Mouse (Mus musculus): Measurements from ENCODE around the gene Ncdn. TPM values are rescaled to one million over a fixed set of nuclear protein-coding genes. Genes with fewer than 3 reads are reported as not detected.

Gene Ncdn
- polyA plus RNA-seq, 1 experiment, result 13.1 TPM

DNA sequence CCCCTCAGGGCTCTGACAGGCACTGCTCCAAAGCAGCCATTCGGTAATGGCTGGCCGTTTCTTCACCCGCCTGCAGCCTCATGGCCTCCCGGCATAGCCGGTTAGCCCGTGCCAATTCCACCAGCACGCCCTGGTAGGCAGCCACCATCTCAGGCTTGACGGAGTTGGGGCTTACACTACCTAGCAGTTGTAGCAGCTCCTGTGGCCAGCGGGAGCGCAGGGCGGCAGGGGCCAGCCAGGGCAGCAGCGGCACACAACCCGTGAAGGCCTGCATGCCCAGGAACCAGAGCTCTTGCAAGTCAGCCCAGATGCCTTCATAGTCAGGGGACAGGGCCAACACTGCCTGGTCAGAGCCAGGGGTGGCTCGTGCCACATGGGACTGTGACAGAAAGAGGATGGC lies 8.4 kb downstream of the Ncdn start:
- TF ChIP-seq POLR2A (IDR thresholded peaks at IDR 0.05; ENCODE audit: borderline replicate concordance, low read depth, low read length) (no peak), CTCF (IDR thresholded peaks at IDR 0.05; ENCODE audit: low read depth, low read length) (no peak)
- H3K4me3 ChIP-seq (ENCODE audit: insufficient read depth, low read length), result no peak overlapping the region
- no peaks in the 10 kb centered on the region for H3K4me1 ChIP-seq (ENCODE audit: control insufficient read depth, insufficient read depth, low read length)
- no peak overlapping the region for H3K27ac ChIP-seq (ENCODE audit: insufficient read depth, low read depth, low read length)

DNA sequence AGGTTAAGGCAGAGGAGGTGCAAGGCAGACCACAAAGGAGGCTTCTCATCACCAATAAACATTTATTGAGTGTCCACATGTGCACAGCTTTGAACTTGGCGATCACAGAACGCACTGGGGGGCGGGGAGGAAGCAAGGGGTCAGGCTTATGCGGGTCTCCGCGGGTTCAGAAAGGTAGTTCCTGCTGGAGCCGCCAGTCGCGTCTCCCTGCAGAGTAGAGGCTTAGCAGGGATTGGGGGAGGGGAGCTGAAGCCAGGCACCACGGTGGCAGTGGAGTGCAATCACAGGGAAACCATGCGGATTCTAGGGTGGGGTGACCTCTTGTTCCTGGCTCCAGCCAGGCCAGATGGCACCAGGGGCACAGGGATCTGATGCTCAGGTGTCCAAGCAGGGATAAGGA lies 9.5 kb downstream of the Ncdn start:
- TF ChIP-seq CTCF (IDR thresholded peaks at IDR 0.05; ENCODE audit: low read depth, low read length), result no peak
- TF ChIP-seq POLR2A (IDR thresholded peaks at IDR 0.05; ENCODE audit: borderline replicate concordance, low read depth, low read length), result no peak
- Histone ChIP-seq H3K4me3 (ENCODE audit: insufficient read depth, low read length) (no peak overlapping the region), H3K4me1 (ENCODE audit: control insufficient read depth, insufficient read depth, low read length) (no peaks in the 10 kb centered on the region), H3K27ac (ENCODE audit: insufficient read depth, low read depth, low read length) (no peak overlapping the region)

DNA sequence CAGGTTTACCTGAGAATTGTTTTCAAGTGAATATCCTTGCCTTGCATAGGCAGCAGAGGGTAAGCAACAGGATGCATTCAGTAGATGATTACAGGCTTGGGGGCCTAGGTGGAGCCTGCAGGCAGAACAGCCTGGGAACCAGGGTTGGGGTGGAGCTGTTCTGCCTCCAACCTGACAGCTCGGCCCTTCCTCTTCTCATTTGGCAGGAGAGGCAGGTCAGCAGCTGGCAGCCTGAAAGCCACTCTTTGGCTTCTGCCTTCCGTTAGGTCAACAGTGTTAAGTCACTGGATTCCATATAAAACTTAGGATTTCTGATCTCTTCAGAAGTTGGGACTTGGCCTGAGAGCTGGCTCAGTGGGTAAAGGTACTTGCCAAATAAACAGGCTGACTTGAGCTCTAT lies 10.3 kb downstream of the Ncdn start:
- H3K4me3 ChIP-seq (ENCODE audit: insufficient read depth, low read length), result no peak overlapping the region
- H3K4me1 ChIP-seq (ENCODE audit: control insufficient read depth, insufficient read depth, low read length), result no peaks in the 10 kb centered on the region
- H3K27ac ChIP-seq (ENCODE audit: insufficient read depth, low read depth, low read length), result no peak overlapping the region
- TF ChIP-seq CTCF (IDR thresholded peaks at IDR 0.05; ENCODE audit: low read depth, low read length) (no peak), POLR2A (IDR thresholded peaks at IDR 0.05; ENCODE audit: borderline replicate concordance, low read depth, low read length) (no peak)

DNA sequence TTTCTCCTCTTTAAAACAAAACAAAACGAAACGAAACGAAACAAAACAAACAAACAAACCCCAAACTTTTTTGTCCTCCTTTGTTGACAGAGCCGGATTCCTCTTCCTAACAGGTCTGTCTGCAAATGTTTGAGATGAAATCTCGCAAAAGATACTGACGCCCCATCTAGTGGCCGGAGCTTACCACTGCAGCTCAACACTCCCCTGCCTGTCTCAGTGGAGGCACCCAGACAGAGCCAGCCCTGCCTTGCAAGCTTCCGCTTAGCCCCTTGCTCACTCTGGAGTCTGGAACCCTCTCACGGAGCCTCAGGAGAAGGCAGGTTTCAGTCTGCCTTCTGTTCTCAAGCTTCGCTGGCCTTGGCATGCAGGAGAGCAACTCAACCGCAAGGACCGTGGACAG lies 11.8 kb downstream of the Ncdn start:
- Histone ChIP-seq H3K27ac (ENCODE audit: insufficient read depth, low read depth, low read length) (no peak overlapping the region), H3K4me1 (ENCODE audit: control insufficient read depth, insufficient read depth, low read length) (no peaks in the 10 kb centered on the region), H3K4me3 (ENCODE audit: insufficient read depth, low read length) (no peak overlapping the region)
- peak; percentile 70 for TF ChIP-seq CTCF (IDR thresholded peaks at IDR 0.05; ENCODE audit: low read depth, low read length)
- no peak for TF ChIP-seq POLR2A (IDR thresholded peaks at IDR 0.05; ENCODE audit: borderline replicate concordance, low read depth, low read length)

DNA sequence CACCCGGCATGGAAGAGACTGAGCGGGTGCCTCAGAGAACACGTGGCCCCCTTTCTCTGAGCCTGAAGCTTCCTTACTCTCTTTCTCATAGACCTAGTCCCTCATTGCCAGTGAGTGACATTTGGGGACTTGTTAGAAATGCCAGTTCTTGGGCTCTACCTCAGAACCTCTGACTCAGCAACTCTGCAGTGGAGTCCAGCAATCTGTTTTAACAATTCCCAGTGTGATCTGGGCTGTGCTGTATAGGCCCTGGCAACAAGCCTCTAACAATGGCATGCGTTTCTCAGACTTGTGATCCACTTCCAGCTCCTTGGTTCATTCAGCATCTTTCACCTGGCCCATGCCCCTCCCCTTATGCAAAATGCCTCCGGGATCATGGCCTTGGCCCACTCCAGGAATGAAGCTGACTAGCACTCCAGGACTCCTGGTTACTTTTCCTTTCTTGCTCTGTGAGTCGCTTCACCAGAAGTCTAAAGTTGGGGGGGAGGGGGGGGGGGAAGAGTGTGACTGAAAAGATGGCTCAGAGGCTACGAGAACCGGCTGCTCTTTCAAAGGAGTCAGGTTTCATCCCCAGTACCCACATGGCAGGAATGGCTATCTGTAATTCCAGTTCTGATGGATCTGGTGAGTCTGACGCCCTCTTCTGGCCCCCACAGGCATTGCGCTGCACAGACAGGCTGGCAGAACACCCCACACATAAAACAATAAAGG lies 13.1 kb downstream of the Ncdn start:
- H3K27ac ChIP-seq (ENCODE audit: insufficient read depth, low read depth, low read length), result no peak overlapping the region
- no peaks in the 10 kb centered on the region for H3K4me1 ChIP-seq (ENCODE audit: control insufficient read depth, insufficient read depth, low read length)
- no peak overlapping the region for H3K4me3 ChIP-seq (ENCODE audit: insufficient read depth, low read length)
- peak; percentile 51; the same call in 1 of the 2 replicates for TF ChIP-seq CTCF (IDR thresholded peaks at IDR 0.05; ENCODE audit: low read depth, low read length)
- TF ChIP-seq POLR2A (IDR thresholded peaks at IDR 0.05; ENCODE audit: borderline replicate concordance, low read depth, low read length), result no peak

DNA sequence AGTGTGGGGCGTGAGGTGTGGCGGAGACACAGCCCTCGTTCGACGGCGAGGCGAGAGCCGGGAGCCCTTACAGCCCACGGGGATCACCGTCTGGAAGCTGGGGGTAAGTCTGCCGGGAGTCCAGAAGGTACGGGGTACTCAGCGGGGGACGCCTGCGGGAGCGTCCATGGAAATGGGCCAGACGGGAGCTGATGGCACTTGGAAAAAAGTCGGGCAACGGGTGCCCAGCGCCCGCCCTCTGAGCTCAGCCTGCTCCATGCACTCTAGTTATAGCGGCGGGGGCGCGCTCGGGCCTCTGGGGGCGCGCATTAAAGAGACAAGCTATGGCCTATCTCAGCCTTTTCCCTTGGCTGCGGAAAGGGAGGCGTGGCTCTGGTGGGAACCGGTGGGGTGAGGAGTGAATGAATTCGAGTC lies 17.2 kb downstream of the Ncdn start, which contains the start of gene Tfap2e:
TSS of gene Tfap2e (minus strand) at position 240 of the 414 bp plus-strand sequence.
- no peaks in the 10 kb centered on the region for H3K4me1 ChIP-seq (ENCODE audit: control insufficient read depth, insufficient read depth, low read length)
- H3K27ac ChIP-seq (ENCODE audit: insufficient read depth, low read depth, low read length), result no peak within 1 kb of the TSS
- no peak for TF ChIP-seq POLR2A (IDR thresholded peaks at IDR 0.05; ENCODE audit: borderline replicate concordance, low read depth, low read length)
- peak within 1 kb of the TSS; percentile 8; the same call in 1 of the 2 replicates for H3K4me3 ChIP-seq (ENCODE audit: insufficient read depth, low read length)

DNA sequence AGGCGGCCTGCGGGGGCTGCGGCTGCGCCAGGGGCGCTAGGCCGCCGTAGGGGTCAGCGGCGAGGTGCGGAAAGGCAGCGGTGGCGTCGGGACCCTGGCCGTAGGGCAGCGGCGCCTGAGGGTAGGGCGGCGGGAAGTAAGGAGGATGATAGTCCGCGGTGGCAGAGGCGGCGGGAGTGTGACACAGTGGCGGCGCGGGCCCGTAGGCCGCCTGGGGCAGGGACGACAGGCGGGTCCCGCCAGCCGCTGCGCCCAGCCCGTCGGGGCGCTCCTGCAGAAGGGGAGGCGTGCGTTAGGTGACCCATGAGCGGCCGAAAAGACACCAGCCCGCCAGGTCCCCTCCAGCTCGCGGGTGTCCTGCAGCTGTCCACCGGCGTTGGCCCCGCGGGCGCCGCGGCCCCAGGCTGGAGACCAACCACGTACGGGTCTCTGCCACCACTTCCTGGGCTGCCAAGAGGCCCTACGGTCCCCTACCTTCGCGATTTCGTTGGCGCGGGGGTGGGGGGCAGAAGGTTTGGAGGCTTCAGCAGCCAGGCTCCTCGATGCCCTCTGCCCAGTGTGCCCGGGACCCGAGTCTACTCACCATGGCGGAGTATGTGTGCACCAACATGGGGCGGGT lies 17.7 kb downstream of the Ncdn start:
- Histone ChIP-seq H3K27ac (ENCODE audit: insufficient read depth, low read depth, low read length) (no peak overlapping the region), H3K4me1 (ENCODE audit: control insufficient read depth, insufficient read depth, low read length) (no peaks in the 10 kb centered on the region), H3K4me3 (ENCODE audit: insufficient read depth, low read length) (peak overlapping the region; percentile 8; the same call in 1 of the 2 replicates)
- TF ChIP-seq CTCF (IDR thresholded peaks at IDR 0.05; ENCODE audit: low read depth, low read length) (no peak), POLR2A (IDR thresholded peaks at IDR 0.05; ENCODE audit: borderline replicate concordance, low read depth, low read length) (no peak)

DNA sequence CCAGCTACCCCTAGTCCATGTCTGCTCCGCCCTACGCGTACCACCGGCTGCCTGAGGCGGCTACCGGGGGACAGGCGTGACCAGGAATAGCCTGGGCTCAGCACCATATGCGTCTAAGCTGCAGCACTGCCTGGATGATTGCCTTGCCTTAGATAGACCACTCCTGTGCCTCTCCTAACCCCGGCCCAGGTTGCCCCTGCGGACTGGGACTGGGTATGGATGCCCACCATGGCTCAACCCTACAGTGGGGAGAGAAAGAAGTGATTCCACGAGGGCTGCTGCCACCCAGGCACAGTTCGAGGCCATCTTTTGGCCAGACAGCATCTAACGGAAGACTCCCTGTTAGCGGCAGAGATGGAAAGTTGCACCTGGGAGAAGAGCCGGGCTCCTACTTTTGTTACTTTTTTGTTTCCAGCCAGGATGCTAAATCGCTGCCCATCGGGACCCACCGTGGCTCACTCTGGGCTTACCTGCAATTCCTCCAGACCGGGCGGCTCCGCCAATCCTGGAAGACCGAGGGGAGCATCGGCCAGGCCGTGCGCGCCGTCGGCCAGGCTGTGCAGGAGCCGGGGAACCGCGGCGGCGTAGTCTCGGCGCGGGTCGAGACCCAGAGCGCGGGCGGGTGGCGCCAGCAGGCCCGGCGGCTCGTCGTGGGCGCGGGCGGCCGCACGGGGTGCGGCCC lies 18.4 kb downstream of the Ncdn start:
- no peaks in the 10 kb centered on the region for H3K4me1 ChIP-seq (ENCODE audit: control insufficient read depth, insufficient read depth, low read length)
- TF ChIP-seq POLR2A (IDR thresholded peaks at IDR 0.05; ENCODE audit: borderline replicate concordance, low read depth, low read length), result no peak
- TF ChIP-seq CTCF (IDR thresholded peaks at IDR 0.05; ENCODE audit: low read depth, low read length), result no peak
- no peak overlapping the region for H3K27ac ChIP-seq (ENCODE audit: insufficient read depth, low read depth, low read length)
- H3K4me3 ChIP-seq (ENCODE audit: insufficient read depth, low read length), result no peak overlapping the region

DNA sequence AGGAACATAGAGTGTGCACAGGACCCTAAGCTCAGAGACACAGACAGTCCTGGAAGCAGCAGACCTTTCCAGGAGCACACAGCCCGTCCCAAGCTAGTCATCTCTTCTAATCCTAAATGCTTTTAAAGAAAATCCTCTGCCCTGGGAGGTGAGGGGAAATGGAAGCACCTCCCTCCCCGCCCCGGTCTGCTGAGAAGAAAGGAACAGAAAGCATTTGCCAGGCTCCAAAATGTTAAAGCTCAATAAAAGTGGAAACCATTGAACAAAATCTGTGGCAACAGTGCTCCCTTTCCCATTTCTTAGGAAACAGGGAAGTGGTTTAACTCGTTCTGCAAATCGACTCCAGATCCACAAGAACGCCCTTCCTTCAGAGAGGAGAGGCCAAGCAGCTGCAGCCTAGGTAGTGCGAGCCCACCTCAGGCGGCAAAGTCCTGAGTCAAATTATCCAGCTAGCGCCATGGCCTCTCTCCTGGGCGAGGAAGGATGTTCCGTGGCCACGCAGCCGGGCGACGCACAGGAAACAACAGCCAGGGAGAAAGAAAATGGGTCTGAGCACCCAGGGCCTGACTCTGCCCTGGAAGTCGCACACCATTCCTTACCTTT lies 19.1 kb downstream of the Ncdn start:
- H3K27ac ChIP-seq (ENCODE audit: insufficient read depth, low read depth, low read length), result no peak overlapping the region
- TF ChIP-seq POLR2A (IDR thresholded peaks at IDR 0.05; ENCODE audit: borderline replicate concordance, low read depth, low read length) (no peak), CTCF (IDR thresholded peaks at IDR 0.05; ENCODE audit: low read depth, low read length) (no peak)

More for the DNA sequence above, 19.1 kb downstream of the Ncdn start:
- Histone ChIP-seq H3K4me1 (ENCODE audit: control insufficient read depth, insufficient read depth, low read length) (no peaks in the 10 kb centered on the region), H3K4me3 (ENCODE audit: insufficient read depth, low read length) (no peak overlapping the region)
